Mouse (Mus musculus) monocyte, adult 2 months (primary cell): ENCODE data around the gene Gm340.

ENCODE experiments used
- DNase-seq, 2 experiments: peaks; one replicate each; pipeline ENCODE4 v3.0.0; 2022; ENCODE audit warnings: low spot score in 2 of 2, low read depth in 1 of 2

Gm340 gene

GRCm38 (mm10) chr19:41613325-41614087 is 31.3 kb downstream of the Gm340 start:
- no peak for DNase-seq

DNA sequence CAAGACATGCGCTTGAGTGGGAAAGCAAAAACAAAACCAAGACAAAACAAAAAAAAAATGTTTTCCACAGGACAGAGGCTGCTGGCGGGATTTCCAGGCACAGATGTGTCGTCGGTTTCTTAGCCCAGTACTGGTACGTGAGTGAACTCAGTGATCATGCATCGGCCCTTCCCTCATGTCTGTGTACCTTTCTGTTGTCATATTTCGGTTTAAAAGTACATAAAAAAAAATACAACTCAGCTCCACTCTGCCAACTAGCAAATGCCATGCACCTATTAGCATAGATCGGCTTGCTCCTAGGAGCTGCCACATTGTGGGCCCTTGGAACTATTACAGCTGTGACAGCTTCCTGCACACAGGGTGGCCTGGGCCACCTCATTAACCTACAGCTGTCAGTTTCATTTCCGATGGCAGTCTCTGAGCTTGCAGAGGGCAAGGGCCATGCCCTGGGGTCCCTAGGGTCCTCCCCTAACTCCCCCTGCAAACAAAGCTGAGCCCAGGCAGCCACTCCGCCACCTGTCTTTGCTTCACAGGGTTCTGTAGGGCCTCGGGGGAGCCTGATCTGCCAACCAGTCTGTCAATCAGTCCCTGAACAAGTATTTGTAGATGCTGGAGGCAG is 33.5 kb downstream of the Gm340 start:
- DNase-seq = no peak

GRCm38 (mm10) chr19:41616274-41616673 is 34.1 kb downstream of the Gm340 start:
- DNase-seq = no peak

DNA sequence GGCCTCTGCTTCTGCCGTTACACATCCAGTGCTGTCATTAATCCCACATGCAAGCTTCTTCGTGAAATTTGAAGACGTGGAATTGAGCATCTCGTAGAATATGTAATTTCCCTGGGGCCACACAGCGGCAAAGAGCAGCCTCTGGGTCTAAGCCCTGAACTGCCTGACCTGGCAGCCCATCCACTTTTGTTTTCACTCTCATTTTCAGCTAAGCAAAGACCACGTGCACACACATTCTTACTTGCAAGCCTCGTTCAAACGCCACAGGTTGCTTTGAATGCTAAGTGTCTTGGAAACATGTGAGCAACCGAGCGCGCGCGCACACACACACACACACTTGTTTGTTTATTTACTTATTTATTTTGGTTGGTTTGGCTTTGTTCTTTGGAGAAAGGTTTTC is 34.9 kb downstream of the Gm340 start:
- DNase-seq = no peak

- DNase-seq = no peak
These were observed 36.0 kb downstream of the Gm340 start for GRCm38 (mm10) chr19:41618153-41618657.

- no peak for DNase-seq
These were observed 36.7 kb downstream of the Gm340 start for GRCm38 (mm10) chr19:41618771-41619385.

DNA sequence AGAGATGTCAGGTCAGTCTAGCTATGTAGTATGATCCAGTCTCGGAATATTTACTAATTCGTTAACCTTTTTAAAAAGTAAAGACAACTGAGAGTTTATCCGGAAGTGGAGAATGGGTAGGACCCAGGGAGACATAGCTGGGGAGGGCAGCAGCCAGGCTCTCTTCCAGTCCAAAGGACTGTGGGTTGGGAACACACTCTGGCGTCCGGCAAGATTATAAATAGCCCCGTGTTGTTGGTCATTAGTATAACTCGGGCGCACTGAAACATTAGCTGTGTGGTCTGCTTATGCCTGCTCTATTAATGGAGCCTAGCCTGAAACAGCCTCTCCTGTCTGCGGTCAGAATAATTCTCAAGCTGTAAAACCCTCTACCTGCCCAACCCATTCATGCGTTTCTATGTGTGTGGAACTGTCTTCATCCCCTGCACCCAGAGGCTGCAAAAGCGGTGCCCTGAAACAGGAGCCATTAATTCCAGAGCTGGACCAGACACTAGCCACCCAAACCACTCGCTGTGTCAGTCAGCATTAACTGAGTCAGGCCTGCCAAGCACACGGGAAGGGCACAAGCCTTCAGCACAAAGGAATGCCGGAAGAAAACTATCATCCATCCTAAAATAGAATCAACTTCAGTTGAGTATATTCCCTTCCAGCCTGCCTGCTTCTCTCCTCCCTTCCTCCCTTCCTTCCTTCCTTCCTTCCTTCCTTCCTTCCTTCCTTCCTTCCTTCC is 38.4 kb downstream of the Gm340 start:
- DNase-seq = no peak

DNA sequence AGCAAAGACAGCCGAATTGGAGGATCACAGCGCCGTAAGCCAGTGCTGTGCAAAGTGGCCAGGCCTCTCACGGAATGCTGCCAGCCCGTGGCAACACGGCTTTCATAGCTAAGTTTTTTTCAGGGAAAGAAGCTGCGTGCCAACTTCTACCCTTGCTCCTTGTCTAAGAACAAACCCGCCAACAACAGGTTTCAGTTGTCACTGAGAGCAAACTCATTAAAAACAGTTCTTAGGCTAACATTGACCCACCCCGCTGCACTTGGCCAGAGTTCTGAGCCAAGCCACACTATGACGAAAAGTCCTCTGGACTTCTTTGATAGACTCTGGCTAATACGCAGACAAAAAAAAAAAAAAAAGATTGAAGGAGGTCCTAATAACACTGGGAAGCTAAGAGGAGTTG is 46.8 kb downstream of the Gm340 start:
- DNase-seq = no peak

DNA sequence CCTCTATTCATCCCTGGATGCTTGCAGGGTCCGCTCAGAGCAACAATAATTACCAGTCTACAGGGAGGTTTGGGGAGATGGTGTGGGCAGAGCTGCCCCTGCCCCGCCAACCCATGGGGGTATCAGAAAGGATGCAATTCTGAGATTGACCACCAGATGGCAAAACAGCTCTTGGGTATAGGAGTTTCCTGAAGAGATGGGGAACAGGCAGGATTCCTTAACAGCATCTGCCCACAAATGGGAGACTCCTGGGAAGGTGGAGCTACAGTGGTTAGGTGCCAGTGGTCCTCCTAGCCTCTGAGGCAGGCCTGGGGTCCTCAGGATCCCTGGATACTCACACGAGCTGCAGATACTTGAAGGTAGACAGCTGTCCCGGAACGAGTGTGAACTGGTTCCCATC is 47.4 kb downstream of the Gm340 start:
- peak in 1 of 2 experiments; percentile 21 for DNase-seq

DNA sequence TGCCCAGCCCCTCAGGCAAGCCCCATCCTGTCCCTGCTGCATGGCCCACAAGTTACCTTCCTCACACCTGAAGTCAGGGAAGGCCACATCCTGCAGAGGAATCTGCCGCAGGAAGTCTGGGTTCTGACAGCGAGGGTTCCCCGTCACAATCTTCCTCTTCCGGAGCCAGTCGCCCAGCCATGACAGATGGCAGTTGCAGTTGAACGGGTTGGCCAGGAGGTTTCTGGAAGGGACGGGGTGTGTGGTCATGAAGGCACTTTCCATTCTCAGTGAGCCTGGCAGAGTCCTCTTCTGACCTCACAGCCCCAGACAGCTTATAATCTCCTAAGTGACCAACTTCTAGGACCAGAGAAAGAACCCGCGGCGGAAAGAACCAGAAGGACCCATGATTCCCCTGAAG is 51.9 kb downstream of the Gm340 start:
- DNase-seq = no peak

GRCm38 (mm10) chr19:41634999-41635398 is 52.8 kb downstream of the Gm340 start:
- DNase-seq = no peak
